Comparison of ENCODE assay signal across 10 mouse cellular contexts in the genomic region with DNA sequence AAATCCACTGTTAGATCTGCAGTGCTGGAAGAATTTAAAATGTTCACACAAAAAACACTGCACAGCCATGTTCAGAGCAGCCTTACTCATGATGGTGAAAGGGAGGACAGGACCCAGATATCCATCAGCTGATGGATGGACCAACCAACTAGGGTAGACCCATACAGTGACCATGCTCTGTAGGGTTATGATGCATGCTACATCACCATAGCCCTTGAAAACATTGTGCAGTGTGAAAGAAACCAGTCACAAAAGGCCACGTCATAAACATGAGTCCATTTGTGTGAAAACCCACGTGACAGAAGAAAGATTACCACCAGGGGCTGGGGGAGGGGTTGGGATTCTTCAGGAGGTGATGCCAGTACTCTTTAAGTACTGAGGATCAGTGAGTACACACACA. TPM values are rescaled to one million over a fixed set of nuclear protein-coding genes. Genes with fewer than 3 reads are reported as not detected.
DNase-seq lines count a peak whose midpoint lies in the region.
"Had no signal": no experiment of that assay in that cellular context is flagged by ENCODE, and none has a peak within 500 bp of the region (broad histone marks: within the 10 kb centered on the region; RNA-seq: fewer than 3 reads in every experiment).

No protein-coding gene starts in this region.

- peak; percentile 92 for DNase-seq in heart, adult 11 months
- DNase-seq in kidney, adult 18-20 months: peak; percentile 19
- DNase-seq in testis, postnatal 14 days (ENCODE audit: low spot score): peak; percentile 16
- DNase-seq in urinary bladder, adult 2 months (ENCODE audit: low spot score): peak; percentile 21

RNA-seq across cellular contexts. Expression of gene Gm7697, which starts 28.5 kb away (rescaled TPM):
- not detected in 2 replicates for polyA plus RNA-seq in urinary bladder, adult 2 months (2012; rRNA removed)
- polyA plus RNA-seq: activated CD4-positive, CD25-positive, alpha-beta regulatory T cell, adult 4 months; adrenal gland, adult 2 months; C2C12; CD4-positive, CD25-positive, alpha-beta regulatory T cell, adult 4 months; G1E; Patski had no signal

Comparison
In these comparisons a context has a peak if more than half of its experiments do, and no peak if none do; other contexts are left out.
1. Peak in every context shown above with its lines: DNase-seq.
2. DNase-seq: peak in every context shown above with its lines; median percentile 92 in heart, adult 11 months; 21 in urinary bladder, adult 2 months; 19 in kidney, adult 18-20 months; 16 in testis, postnatal 14 days.